Comparison of ENCODE assay signal across 8 mouse cellular contexts in the genomic region with DNA sequence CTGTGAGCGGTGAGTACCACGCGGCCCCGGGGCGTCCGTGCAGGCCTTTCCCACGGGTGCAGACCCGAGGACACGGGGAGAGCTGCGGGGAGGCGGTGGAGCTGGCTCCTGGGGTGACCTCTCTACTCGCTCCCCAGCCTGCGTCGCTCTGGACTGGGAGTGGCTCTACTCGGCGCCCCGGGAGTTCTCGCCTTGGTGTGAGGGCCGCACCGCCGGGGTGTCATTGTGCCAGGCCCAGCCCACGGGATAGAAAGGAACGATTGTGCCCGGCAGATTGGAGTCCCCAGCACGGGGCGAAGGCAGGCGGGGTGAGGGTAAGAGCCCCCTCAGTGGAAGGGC. TPM values are rescaled to one million over a fixed set of nuclear protein-coding genes. Genes with fewer than 3 reads are reported as not detected.
DNase-seq lines count a peak whose midpoint lies in the region; ATAC-seq and TF ChIP-seq lines count a peak whose summit lies in the region.

No protein-coding gene starts in this region.

- DNase-seq in heart, postnatal 0 days (ENCODE audit: low spot score): no peak
- DNase-seq in heart, adult 8-10 months (ENCODE audit: low spot score): no peak
- no peak for DNase-seq in midbrain, embryonic 14.5 days
- DNase-seq in MN1 (ENCODE audit: low spot score): no peak
- DNase-seq in cerebellum, adult 8-10 months: no peak
- DNase-seq in gastrocnemius, postnatal 36 days: no peak

- H3K36me3 ChIP-seq in heart, postnatal 0 days (replicated peaks; ENCODE audit: control insufficient read depth, insufficient read depth, low read length): no peaks in the 10 kb centered on the region
- H3K36me3 ChIP-seq in hindbrain, embryonic 13.5 days: no peaks in the 10 kb centered on the region
- H3K36me3 ChIP-seq in midbrain, embryonic 14.5 days (ENCODE audit: control insufficient read depth, insufficient read depth, low read length): no peaks in the 10 kb centered on the region

- peak overlapping the region; percentile 91 for H3K27ac ChIP-seq in heart, postnatal 0 days (ENCODE audit: low read depth)
- peak overlapping the region; percentile 57 for H3K27ac ChIP-seq in bone marrow, adult 2 months (ENCODE audit: control insufficient read depth, insufficient read depth, low read depth, low read length, poor library complexity)
- H3K27ac ChIP-seq in hindbrain, embryonic 13.5 days: peak overlapping the region; percentile 95
- H3K27ac ChIP-seq in midbrain, embryonic 14.5 days (replicated peaks; ENCODE audit: low read depth, low read length): peak overlapping the region; percentile 89

- intact Hi-C loops in gastrocnemius, postnatal 36 days (cut with DNase I): loop anchor here (5.0 kb wide), 1 partner anchor 134 kb away; the partner anchor contains the start of gene Ndufb6

- under 1% methylated on average over 27 of the region's 27 CpGs for WGBS in heart, postnatal 0 days
- WGBS in bone marrow, adult 2 months: under 1% methylated on average over 27 of the region's 27 CpGs
- WGBS in hindbrain, embryonic 13.5 days: under 1% methylated on average over 27 of the region's 27 CpGs
- WGBS in midbrain, embryonic 14.5 days: under 1% methylated on average over 27 of the region's 27 CpGs

- H3K4me2 ChIP-seq in heart, postnatal 0 days (ENCODE audit: low read depth, low read length): peak overlapping the region; percentile 95
- H3K4me2 ChIP-seq in hindbrain, embryonic 13.5 days: peak overlapping the region; percentile 72
- H3K4me2 ChIP-seq in midbrain, embryonic 14.5 days (ENCODE audit: low read length): peak overlapping the region; percentile 62

- no peaks in the 10 kb centered on the region for H3K9me3 ChIP-seq in heart, postnatal 0 days (replicated peaks; ENCODE audit: control insufficient read depth, low read length)
- no peaks in the 10 kb centered on the region for H3K9me3 ChIP-seq in hindbrain, embryonic 13.5 days
- no peaks in the 10 kb centered on the region for H3K9me3 ChIP-seq in midbrain, embryonic 14.5 days (ENCODE audit: control insufficient read depth, low read length)

- ATAC-seq in heart, postnatal 0 days (ENCODE audit: insufficient read depth, low read depth): no peak; the same call in 1 of the 2 replicates
- no peak for ATAC-seq in hindbrain, embryonic 13.5 days (ENCODE audit: low FRiP score)
- ATAC-seq in midbrain, embryonic 14.5 days (ENCODE audit: low FRiP score, low TSS enrichment): no peak; the same call in 1 of the 2 replicates

- peak overlapping the region; percentile 91 for H3K4me3 ChIP-seq in heart, postnatal 0 days (ENCODE audit: low read depth, low read length)
- peak overlapping the region; percentile 77 for H3K4me3 ChIP-seq in bone marrow, adult 2 months (replicated peaks; ENCODE audit: control insufficient read depth, low read depth, low read length)
- H3K4me3 ChIP-seq in hindbrain, embryonic 13.5 days: peak overlapping the region; percentile 81
- H3K4me3 ChIP-seq in midbrain, embryonic 14.5 days (replicated peaks; ENCODE audit: low read depth, low read length): peak overlapping the region; percentile 85

- no peak for TF ChIP-seq EP300 in heart, postnatal 0 days (IDR thresholded peaks at IDR 0.05; ENCODE audit: low read depth)

- no peaks in the 10 kb centered on the region for H3K27me3 ChIP-seq in heart, postnatal 0 days (ENCODE audit: control insufficient read depth, insufficient read depth, low read length)
- H3K27me3 ChIP-seq in hindbrain, embryonic 13.5 days: no peaks in the 10 kb centered on the region
- H3K27me3 ChIP-seq in midbrain, embryonic 14.5 days (ENCODE audit: control insufficient read depth, insufficient read depth, low read length): no peaks in the 10 kb centered on the region

- H3K4me1 ChIP-seq in heart, postnatal 0 days (ENCODE audit: control insufficient read depth, insufficient read depth): peaks cover 14% of the 10 kb centered on the region
- peaks cover 2% of the 10 kb centered on the region; the same call in 1 of the 2 replicates for H3K4me1 ChIP-seq in bone marrow, adult 2 months (ENCODE audit: control insufficient read depth, insufficient read depth, low read length)
- H3K4me1 ChIP-seq in hindbrain, embryonic 13.5 days (replicated peaks): peaks cover 26% of the 10 kb centered on the region
- H3K4me1 ChIP-seq in midbrain, embryonic 14.5 days (ENCODE audit: control insufficient read depth, insufficient read depth, low read length): peaks cover 23% of the 10 kb centered on the region

- H3K9ac ChIP-seq in heart, postnatal 0 days (replicated peaks; ENCODE audit: low read depth, low read length): peak overlapping the region; percentile 91
- H3K9ac ChIP-seq in hindbrain, embryonic 13.5 days: peak overlapping the region; percentile 89
- H3K9ac ChIP-seq in midbrain, embryonic 14.5 days (replicated peaks; ENCODE audit: low read length): peak overlapping the region; percentile 84

- no peak for TF ChIP-seq CTCF in heart, postnatal 0 days (IDR thresholded peaks at IDR 0.05; ENCODE audit: low read depth)
- no peak for TF ChIP-seq CTCF in bone marrow, adult 2 months (IDR thresholded peaks at IDR 0.05; ENCODE audit: control insufficient read depth, insufficient read depth, low read length)

- TF ChIP-seq POLR2A in bone marrow, adult 2 months (IDR thresholded peaks at IDR 0.05; ENCODE audit: borderline replicate concordance, control insufficient read depth, low read depth, low read length): no peak

RNA-seq across cellular contexts. Expression of gene Aco1, which starts 0.6 kb away (rescaled TPM):
- total RNA-seq in heart, postnatal 0 days (2014; rRNA removed; ENCODE audit: low replicate concordance): 42.6 and 51.0 TPM in 2 replicates
- 26.7 and 28.0 TPM in 2 replicates for polyA plus RNA-seq in heart, postnatal 0 days (2015; fragmentation: Nextera tagmentation; extraction: Ambion mirVana)
- 10 to 100 TPM; 24.3 to 30.2 (median 26.3) TPM for total RNA-seq in heart, adult 8-10 months (2022)
- 6.8 and 15.7 TPM in 2 replicates for polyA plus RNA-seq in bone marrow, adult 2 months (2011; ENCODE audit: insufficient read depth, insufficient read length, low replicate concordance, missing spikeins)
- 45.9 and 49.1 TPM in 2 replicates for polyA plus RNA-seq in hindbrain, embryonic 13.5 days (2015; fragmentation: Nextera tagmentation; extraction: Ambion mirVana)
- polyA plus RNA-seq in midbrain, embryonic 14.5 days (2014; fragmentation: Nextera tagmentation; extraction: Ambion mirVana): 31.2 and 48.2 TPM in 2 replicates
- total RNA-seq in gastrocnemius, postnatal 36 days (2021): 10 to 100 TPM; 15.2 to 18.6 TPM
